Mouse (Mus musculus) inflammation-experienced regulatory T-cells, adult 6 months (primary cell): ENCODE results near the gene Frem1. TPM values are rescaled to one million over a fixed set of nuclear protein-coding genes. Genes with fewer than 3 reads are reported as not detected.
A peak's percentile ranks its signal among the peaks of the same experiment; 100 is the strongest.

Experiments
- ATAC-seq: one replicate; pipeline ENCODE4 v1.8.0; 2017
- polyA plus RNA-seq, 3 experiments: library from polyadenylated mRNA; unstranded; fragments of 100-300 nt; shearing (Covaris generic); gene quantifications; one replicate each; pipeline ENCODE4 v1.2.1; 2017

Gene Frem1
- polyA plus RNA-seq, 3 experiments from 2014 or later: not detected

GRCm38 (mm10) chr4:83030097-83030496 is 22.0 kb downstream of the Frem1 start:
- ATAC-seq: no peak

DNA sequence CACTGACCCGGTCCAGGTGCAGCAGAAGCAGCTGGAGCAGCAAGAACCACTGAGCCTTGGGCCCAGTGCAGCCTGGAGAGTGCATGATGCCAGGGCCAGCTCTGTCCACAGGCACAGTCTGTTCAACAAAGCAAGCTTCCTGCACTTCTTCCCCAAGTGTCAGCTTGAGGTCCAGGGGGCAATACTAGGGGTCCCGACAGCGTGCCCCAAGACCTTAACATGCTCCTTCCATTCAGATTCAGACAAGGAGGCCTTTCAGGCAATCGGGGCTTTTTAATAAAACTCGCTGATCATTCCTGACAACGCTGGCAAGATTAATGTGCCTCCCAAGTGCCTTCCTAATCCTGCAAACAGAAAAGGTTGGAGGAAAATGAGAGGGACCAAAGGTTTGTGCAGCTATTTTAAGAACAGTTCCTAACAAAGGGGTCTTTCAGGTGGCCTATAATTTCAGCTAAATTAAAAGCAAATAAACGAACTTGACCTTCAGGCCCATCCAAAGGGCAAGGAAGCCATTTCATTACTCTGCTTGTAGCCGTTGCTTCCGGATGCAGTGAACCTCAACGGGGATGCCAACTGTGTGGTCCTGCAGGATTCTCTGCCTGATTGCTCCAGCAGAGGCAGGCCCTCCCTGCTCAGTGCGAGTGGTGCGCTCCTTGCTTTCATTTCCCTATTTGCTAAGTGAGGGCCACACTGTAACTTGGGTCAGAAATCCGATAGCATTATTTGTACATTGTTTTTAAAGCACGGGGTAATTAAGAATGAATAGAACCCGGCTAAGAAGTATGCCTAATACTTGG is 31.2 kb downstream of the Frem1 start:
- no peak for ATAC-seq

DNA sequence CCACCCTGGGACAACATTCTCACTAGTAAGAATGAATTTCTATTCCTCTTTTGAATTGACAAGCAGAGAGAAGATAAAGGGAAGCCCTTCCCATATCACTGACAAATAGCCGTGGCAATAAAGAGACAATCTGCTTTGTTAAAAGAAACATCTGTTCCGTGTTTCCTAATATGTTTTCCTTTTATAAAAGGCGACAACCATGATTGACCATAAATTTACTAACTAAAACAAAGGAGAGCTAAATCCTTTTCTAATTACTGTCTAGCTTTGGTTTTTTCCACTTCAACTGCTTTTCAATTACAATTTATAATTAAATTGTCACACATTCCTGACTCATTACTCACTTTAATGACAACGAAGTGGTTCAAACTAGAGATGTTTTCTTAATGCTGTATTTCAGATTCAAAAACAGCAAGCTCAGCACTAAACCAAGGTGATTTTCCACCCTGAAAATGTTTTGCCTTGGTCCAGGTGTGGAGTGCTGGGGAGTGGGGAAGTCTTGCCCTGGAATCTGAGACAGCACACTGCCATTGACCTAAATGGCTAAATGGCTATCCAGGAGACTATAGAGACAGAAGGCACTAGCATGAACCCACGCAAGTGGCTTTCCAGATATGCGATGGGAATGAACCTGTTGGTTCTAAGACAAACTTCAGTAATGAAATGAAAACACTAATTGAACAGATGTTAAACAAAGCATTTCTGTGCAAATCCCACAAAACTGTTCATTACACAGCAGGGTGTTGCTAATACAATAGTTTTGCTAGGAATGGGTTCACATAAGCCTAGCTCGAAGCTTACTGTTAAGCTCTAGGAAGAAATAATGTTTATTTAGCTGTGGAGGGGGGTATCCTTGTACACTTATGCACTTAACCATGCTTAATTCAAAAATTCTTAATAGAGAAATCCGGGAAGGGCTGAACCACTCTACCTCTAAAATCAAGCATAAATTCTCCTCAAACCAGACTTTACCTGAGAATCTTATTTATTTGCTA is 33.7 kb downstream of the Frem1 start:
- ATAC-seq: no peak

GRCm38 (mm10) chr4:83014538-83014937 is 37.6 kb downstream of the Frem1 start:
- ATAC-seq: no peak

- no peak for ATAC-seq
Observed at GRCm38 (mm10) chr4:83004086-83004485, 48.1 kb downstream of the Frem1 start.

- ATAC-seq: no peak
Observed at GRCm38 (mm10) chr4:82992042-82992441, 60.1 kb downstream of the Frem1 start.

DNA sequence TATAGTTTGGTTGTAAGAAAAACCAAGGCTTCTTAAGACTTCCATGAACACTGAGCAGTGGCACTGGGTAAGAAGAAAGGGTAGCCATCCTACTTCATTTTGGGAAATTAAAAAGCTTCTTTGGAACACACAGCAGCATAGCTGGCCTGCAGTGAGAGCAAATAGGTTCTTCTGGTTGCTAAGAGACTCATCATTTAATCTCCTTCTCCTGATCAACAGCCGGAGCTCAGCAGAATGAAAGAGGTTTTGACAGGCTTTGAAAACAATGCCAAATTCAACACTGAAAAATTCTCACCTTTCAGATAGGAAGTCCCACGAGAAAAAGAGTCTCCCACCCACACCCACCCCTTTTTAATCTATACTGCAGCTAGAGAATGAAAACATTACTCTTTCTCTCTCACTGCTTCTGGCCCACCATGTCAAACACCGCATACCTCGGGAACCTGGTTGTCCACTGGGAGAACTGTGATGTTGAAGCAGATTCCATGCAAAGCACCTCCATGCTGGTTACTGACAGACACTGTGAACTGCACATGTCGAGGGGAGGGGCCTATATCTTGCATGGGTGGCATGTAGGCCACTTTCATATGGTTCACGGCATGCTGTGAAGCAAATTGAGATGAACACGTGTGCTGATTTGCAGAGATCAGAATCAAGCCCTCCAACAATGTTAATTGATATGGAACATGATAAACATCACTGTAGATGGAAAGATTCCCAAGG is 61.0 kb downstream of the Frem1 start:
- no peak for ATAC-seq

DNA sequence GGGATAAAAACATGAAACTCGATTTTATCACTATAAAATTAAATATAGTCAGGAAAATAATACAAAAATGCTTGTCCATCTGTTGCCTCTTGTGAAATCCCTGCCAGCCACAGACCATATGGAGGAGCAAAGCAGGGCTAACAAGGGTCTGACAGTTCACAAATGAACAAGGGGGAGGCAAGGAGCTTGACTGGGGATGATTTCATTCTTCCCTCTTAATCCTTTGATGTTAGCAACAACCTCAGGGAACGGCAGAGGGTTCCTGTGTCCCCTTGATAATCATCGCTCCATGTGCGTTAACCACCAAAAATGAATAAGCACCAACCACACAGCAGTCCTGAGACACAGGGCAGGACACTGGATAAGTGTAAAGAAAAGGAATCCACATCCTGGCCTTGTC is 79.8 kb downstream of the Frem1 start:
- ATAC-seq: no peak

- no peak for ATAC-seq
Observed at GRCm38 (mm10) chr4:82970901-82971648, 81.1 kb downstream of the Frem1 start.

DNA sequence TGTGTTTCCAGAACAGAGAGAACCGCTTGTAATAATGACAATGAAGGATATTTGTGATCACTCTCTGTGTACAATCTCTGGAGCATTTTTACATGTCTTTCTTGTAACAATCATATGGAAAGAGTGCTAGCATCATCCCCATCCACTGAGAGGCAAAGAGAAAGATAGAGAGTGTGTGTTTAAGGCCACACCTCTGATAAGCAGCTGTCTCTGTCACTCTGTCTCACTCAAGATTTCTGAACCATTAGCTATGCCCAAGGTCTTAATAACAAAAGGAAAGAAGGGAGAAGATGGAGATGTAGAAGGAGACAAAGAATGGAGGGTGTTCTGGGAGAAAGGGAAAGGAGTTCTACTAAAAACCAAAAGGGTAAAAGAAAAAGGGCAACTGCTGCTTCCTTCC is 91.1 kb downstream of the Frem1 start:
- no peak for ATAC-seq

- no peak for ATAC-seq
Observed at GRCm38 (mm10) chr4:82957827-82958538, 94.2 kb downstream of the Frem1 start.

- no peak for ATAC-seq
Observed at GRCm38 (mm10) chr4:82953992-82954391, 98.1 kb downstream of the Frem1 start.

GRCm38 (mm10) chr4:82949511-82949910 is 102.6 kb downstream of the Frem1 start:
- ATAC-seq: no peak

GRCm38 (mm10) chr4:82946721-82947120 is 105.4 kb downstream of the Frem1 start:
- no peak for ATAC-seq

- no peak for ATAC-seq
Observed at GRCm38 (mm10) chr4:82946276-82946612, 105.9 kb downstream of the Frem1 start.

GRCm38 (mm10) chr4:82945572-82946275 is 106.4 kb downstream of the Frem1 start:
- ATAC-seq: no peak

- no peak for ATAC-seq
Observed at GRCm38 (mm10) chr4:82940680-82941079, 111.5 kb downstream of the Frem1 start.

DNA sequence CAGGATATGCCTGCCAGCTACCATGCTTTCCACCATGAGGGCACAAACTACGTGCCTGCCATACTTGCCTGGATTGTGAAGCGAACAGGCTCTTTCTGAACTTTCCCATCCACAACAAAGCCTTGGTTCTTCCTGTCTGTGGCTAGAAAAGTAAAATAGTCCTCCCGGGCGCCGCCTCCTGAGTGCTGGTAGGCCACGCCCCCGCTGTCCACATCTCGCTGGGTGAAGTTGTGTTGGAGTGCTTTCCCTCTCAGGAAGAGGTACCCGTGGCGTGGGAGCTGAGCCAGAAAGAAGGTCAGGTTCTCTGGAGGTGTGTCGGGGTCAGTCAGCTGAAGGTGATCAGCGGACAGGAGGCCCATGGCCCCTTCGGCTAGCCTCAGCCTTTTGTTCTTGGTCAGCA is 111.9 kb downstream of the Frem1 start:
- ATAC-seq: no peak

DNA sequence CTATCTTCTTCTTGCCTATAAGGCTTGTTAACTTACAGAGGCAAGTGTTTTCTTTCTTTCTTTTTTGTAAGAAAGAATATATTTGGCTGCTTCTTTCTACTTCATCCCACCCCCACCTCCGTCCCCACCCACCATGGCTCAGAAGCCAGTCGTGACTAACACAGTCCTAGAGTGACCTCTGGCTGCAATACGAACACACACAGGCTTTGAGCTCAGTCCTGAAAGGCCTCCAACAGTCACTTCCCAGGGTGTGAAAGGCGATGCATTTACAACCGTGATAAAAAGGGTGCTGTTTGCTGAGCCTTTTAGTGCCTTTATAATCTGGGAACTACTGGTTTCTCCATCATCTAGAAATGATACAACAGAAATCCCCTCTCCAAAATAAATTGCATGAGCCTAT is 117.8 kb downstream of the Frem1 start:
- no peak for ATAC-seq

DNA sequence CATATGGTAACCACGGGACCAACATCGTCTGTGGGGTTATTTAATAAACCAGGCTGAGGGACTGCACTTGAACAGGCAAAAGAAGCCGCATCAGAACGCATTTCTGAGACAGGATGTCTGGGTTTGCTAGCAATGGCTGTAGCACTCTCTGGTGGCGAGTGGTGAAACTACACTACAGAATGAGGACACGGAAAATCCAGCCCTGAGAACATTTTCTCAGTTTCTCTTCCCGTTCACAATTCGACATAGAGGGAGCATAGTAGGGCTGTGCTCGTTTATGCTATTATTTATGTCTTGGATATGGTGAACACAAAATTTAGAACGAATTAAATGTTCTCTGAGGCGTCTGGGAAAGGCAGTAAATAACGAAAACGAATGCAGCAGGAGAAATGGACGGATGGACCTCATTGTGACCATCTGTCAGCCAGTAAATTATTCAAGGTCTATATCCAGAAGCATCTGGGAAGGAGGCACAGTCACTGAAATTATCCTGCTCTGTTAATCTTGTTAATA is 118.4 kb downstream of the Frem1 start:
- ATAC-seq: peak; percentile 73

- ATAC-seq: no peak
Observed at GRCm38 (mm10) chr4:82930079-82930478, 122.1 kb downstream of the Frem1 start.
